Mouse (Mus musculus): ENCODE data around the gene Tgfbi. TPM values are rescaled to one million over a fixed set of nuclear protein-coding genes. Genes with fewer than 3 reads are reported as not detected.

Tgfbi gene
- total RNA-seq, 1 experiment from 2014 or later = 32.9 TPM

GRCm38 (mm10) chr13:56597831-56598612, 11.3 kb upstream of the Tgfbi start:
- DNase-seq = peak; percentile 76

- DNase-seq = no peak
Observed at GRCm38 (mm10) chr13:56599511-56599910, 9.8 kb upstream of the Tgfbi start.

GRCm38 (mm10) chr13:56600216-56600890, 9.0 kb upstream of the Tgfbi start:
- DNase-seq = peak; percentile 48

GRCm38 (mm10) chr13:56601199-56601598, 8.1 kb upstream of the Tgfbi start:
- DNase-seq = peak; percentile 50

- DNase-seq = no peak
Observed at GRCm38 (mm10) chr13:56605503-56605902, 3.8 kb upstream of the Tgfbi start.

- DNase-seq = no peak
Observed at GRCm38 (mm10) chr13:56606724-56607123, 2.6 kb upstream of the Tgfbi start.

- no peak for DNase-seq
Observed at GRCm38 (mm10) chr13:56607225-56607624, 2.1 kb upstream of the Tgfbi start.

- DNase-seq = no peak
Observed at GRCm38 (mm10) chr13:56607846-56608245, 1.5 kb upstream of the Tgfbi start.

- DNase-seq = no peak
Observed at GRCm38 (mm10) chr13:56611129-56611528, 1.8 kb downstream of the Tgfbi start.

GRCm38 (mm10) chr13:56611741-56612140, 2.4 kb downstream of the Tgfbi start:
- no peak for DNase-seq

GRCm38 (mm10) chr13:56612331-56612730, 3.0 kb downstream of the Tgfbi start:
- DNase-seq = no peak

- no peak for DNase-seq
Observed at GRCm38 (mm10) chr13:56613366-56613998, 4.2 kb downstream of the Tgfbi start.

GRCm38 (mm10) chr13:56614768-56615167, 5.4 kb downstream of the Tgfbi start:
- DNase-seq = no peak

GRCm38 (mm10) chr13:56615223-56615622, 5.9 kb downstream of the Tgfbi start:
- no peak for DNase-seq

GRCm38 (mm10) chr13:56615864-56616263, 6.5 kb downstream of the Tgfbi start:
- no peak for DNase-seq

GRCm38 (mm10) chr13:56616386-56616785, 7.1 kb downstream of the Tgfbi start:
- no peak for DNase-seq

- peak; percentile 12 for DNase-seq
Observed at GRCm38 (mm10) chr13:56617197-56617596, 7.9 kb downstream of the Tgfbi start.

GRCm38 (mm10) chr13:56622201-56622757, 13.0 kb downstream of the Tgfbi start:
- no peak for DNase-seq

GRCm38 (mm10) chr13:56626524-56626923, 17.2 kb downstream of the Tgfbi start:
- DNase-seq = no peak

GRCm38 (mm10) chr13:56630081-56630480, 20.8 kb downstream of the Tgfbi start:
- no peak for DNase-seq

GRCm38 (mm10) chr13:56630552-56630951, 21.2 kb downstream of the Tgfbi start:
- DNase-seq = no peak

- DNase-seq = no peak
Observed at GRCm38 (mm10) chr13:56631332-56631731, 22.0 kb downstream of the Tgfbi start.

- no peak for DNase-seq
Observed at GRCm38 (mm10) chr13:56634139-56634615, 24.9 kb downstream of the Tgfbi start.

Measured in adrenal gland, postnatal 25 days (tissue).